Mouse (Mus musculus) intestine, embryonic 16.5 days (tissue): ENCODE data around the gene Rpl9-ps1. TPM values are rescaled to one million over a fixed set of nuclear protein-coding genes. Genes with fewer than 3 reads are reported as not detected.

ENCODE experiments used
- ATAC-seq: fragments of 200-750 bp; cut with Nextera tagmentation; 2 replicates; pipeline ENCODE4 v1.8.0; 2017; ENCODE audit warnings: moderate TSS enrichment, moderate library complexity
- H3K27ac ChIP-seq: fragments of 300-500 bp; sonication (generic); 2 replicates; pipeline ENCODE4 v1.5.1; 2014; ENCODE audit warnings: mild to moderate bottlenecking, low read length
- H3K27me3 ChIP-seq: fragments of 300-500 bp; sonication (generic); replicated peaks from 2 replicates; pipeline ENCODE4 v1.6.1; 2014; ENCODE audit warnings: low read length, control low read depth, mixed read lengths; ENCODE audit not compliant: control insufficient read depth, insufficient read depth
- H3K36me3 ChIP-seq: fragments of 300-500 bp; sonication (generic); 2 replicates; pipeline ENCODE4 v1.6.1; 2014; ENCODE audit warnings: low read length, control low read depth; ENCODE audit not compliant: control insufficient read depth, insufficient read depth
- H3K4me1 ChIP-seq: fragments of 300-500 bp; sonication (generic); 2 replicates; pipeline ENCODE4 v1.6.1; 2014; ENCODE audit warnings: low read length, control low read depth, mixed read lengths; ENCODE audit not compliant: control insufficient read depth, insufficient read depth
- H3K4me2 ChIP-seq: fragments of 300-500 bp; sonication (generic); 2 replicates; pipeline ENCODE4 v1.6.1; 2014; ENCODE audit warnings: low read depth, low read length, control low read depth
- H3K4me3 ChIP-seq: fragments of 300-500 bp; sonication (generic); 2 replicates; pipeline ENCODE4 v1.5.1; 2014; ENCODE audit warnings: mild to moderate bottlenecking, low read length
- H3K9ac ChIP-seq: fragments of 300-500 bp; sonication (generic); 2 replicates; pipeline ENCODE4 v1.6.1; 2014; ENCODE audit warnings: low read depth, low read length
- H3K9me3 ChIP-seq: fragments of 300-500 bp; sonication (generic); 2 replicates; pipeline ENCODE4 v1.6.1; 2016; ENCODE audit warnings: low read length, control low read depth; ENCODE audit not compliant: control insufficient read depth
- WGBS: fragments of 180-500 bp; shearing (Covaris S2); extraction: QIAGEN DNeasy Blood & Tissue Kit; methylation state at CpG from one replicate; pipeline ENCODE4 v1.1.7; 2014; 5-methylcytosine and 5-hydroxymethylcytosine counted together
- polyA plus RNA-seq: library from polyadenylated mRNA; unstranded; fragments of >200 nt; fragmentation: Nextera tagmentation; extraction: Ambion mirVana; gene quantifications from 2 replicates; pipeline ENCODE4 v1.2.1, GENCODE M21; 2015

Gene Rpl9-ps1
- polyA plus RNA-seq, 1 experiment from 2014 or later, result not detected

DNA sequence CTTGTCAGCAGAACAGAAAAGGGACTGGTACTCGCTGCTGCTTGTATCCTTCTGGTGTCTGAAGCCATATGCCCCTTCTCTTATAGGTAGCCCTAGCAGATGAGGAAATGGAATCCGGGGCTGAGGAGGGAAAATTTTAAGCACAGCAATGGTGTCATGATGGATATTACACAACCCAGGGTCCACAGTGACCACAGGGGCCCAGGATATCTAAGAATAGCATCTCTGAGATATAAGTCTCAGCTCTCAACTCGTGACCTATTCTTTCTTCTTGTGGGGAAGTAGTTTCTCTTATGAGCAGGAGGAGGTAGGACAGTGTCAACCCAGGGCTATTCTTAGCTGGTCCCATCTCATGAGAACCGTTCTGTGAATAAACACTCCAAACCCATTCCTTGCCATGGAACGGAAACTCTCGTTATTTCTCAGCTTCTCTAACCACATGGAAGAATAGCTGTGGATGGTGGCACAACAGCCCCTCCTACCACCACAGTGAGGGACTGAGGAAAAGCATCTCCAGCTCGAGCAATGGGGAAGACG, 4.0 kb upstream of the Rpl9-ps1 start, which contains the start of gene Ccl3:
Gene Ccl3 (minus strand): TSS at position 51 of the 537 bp plus-strand sequence.
- ATAC-seq, result no peak
- no peak within 1 kb of the TSS for H3K9ac ChIP-seq
- no peak within 1 kb of the TSS for H3K4me2 ChIP-seq
- no peak within 1 kb of the TSS for H3K27ac ChIP-seq
- no peaks in the 10 kb centered on the region for H3K4me1 ChIP-seq
- H3K4me3 ChIP-seq, result no peak within 1 kb of the TSS
- 80% methylated on average over 8 of the region's 8 CpGs for WGBS
- H3K9me3 ChIP-seq, result no peaks in the 10 kb centered on the region
- no peaks in the 10 kb centered on the region for H3K36me3 ChIP-seq
- H3K27me3 ChIP-seq, result no peaks in the 10 kb centered on the region

DNA sequence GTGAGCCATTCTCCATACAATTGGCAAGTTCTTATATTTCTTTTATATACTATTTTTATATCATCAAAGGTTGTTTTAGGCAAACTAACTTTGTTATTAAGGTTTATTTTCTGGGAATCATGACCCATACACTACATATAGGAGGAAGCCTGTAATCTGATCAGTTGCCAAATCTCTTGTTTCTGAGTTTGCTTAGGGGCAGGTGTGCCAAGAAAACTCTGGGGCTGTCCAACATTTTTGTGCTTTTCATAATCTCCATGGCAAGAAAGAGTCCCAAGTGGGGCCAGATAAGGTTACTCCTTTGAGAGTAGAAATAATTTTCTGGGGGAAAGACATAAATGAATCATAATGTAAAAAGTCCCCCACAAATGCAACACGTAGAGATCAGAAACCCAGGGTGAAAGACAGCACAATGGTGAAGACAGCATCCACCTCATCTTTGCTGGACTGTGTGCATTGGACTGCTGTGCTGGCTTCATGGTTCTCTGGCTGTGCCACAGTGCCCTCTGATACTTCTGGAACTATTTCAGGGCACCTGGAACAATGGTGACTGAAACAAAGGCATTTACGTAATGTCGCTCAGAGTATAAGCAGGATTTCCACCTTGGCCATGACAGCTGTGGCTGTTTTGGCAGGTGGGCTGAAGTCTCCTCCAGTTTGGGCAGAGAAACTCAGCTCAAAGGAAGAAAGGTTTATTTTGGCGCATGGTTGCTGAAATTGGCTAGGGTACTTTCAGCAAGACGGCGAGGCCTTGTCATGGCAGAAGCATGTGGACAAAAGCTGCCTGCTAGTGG, 1.1 kb upstream of the Rpl9-ps1 start:
- ATAC-seq, result no peak
- 94% methylated on average over 6 of the region's 6 CpGs for WGBS
- no peak overlapping the region for H3K27ac ChIP-seq
- no peaks in the 10 kb centered on the region for H3K9me3 ChIP-seq
- no peak overlapping the region for H3K4me2 ChIP-seq
- no peak overlapping the region for H3K4me3 ChIP-seq
- H3K9ac ChIP-seq, result no peak overlapping the region
- no peaks in the 10 kb centered on the region for H3K27me3 ChIP-seq
- no peaks in the 10 kb centered on the region for H3K4me1 ChIP-seq
- H3K36me3 ChIP-seq, result no peaks in the 10 kb centered on the region

DNA sequence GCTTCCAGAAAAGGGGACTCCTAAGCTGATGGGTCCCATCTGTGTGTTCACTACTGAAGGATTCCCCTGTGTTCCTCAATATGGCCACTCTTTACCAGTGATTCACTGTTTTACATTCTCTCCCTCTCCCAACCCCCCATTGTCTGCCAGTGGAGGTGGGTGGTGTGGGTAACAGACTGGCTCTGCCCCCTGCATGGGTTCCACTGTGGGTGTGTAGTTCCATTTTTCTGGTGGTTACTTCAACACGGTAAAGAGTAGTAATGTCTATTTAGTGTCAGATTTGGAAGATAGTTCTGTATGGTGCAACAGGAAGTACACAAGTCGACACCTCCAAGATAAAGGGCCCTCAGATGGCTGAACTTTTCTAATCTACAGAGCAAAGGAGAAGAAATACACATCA, 4.2 kb downstream of the Rpl9-ps1 start:
- Histone ChIP-seq H3K4me3 (no peak overlapping the region), H3K9ac (no peak overlapping the region), H3K4me2 (no peak overlapping the region), H3K27me3 (no peaks in the 10 kb centered on the region), H3K36me3 (no peaks in the 10 kb centered on the region), H3K9me3 (no peaks in the 10 kb centered on the region), H3K27ac (no peak overlapping the region), H3K4me1 (no peaks in the 10 kb centered on the region)
- WGBS, result 60% methylated on average over 2 of the region's 2 CpGs
- ATAC-seq, result no peak

DNA sequence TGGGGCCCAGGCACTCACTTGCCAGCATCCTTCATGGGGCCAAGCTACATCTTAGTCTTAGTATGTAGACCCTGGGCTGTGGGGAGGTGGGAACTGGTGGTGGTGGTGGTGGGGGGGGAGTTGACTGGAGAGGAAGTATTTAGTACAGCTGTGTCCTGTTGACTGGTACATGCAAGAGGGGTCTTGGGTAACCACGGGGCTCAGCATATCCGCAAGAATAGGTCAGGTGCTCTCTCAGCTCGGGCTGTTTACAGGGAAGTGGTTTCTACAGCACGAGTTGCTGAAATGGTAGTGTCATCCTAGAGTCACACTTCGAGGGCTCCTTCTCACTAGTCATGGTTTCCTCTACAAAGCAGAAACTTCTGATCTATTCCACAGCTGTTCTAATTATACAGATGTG, 5.3 kb downstream of the Rpl9-ps1 start:
- Histone ChIP-seq H3K4me1 (no peaks in the 10 kb centered on the region), H3K36me3 (no peaks in the 10 kb centered on the region), H3K4me3 (no peak overlapping the region), H3K4me2 (no peak overlapping the region), H3K9me3 (no peaks in the 10 kb centered on the region), H3K27ac (no peak overlapping the region), H3K27me3 (no peaks in the 10 kb centered on the region), H3K9ac (no peak overlapping the region)
- 75% methylated on average over 5 of the region's 5 CpGs for WGBS
- ATAC-seq, result no peak

DNA sequence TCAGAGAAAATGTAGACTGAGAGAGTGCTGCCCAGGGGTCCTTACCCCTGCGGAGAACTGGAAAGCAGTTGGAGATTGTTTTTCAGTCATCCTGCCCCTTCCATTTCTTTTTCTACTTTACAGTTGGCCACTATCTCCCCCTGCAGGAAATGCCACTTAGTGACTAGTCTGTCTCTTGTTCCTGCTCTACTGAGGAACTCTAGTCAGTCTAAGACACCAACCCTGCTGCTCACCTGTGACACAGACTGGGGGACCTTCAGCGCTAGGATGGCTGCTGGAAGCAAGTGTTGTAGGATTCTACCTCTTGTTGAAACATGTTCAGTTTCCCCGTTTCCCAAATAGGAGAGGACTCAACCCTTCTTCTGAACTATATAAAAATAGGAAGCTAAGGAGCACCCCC, 5.9 kb downstream of the Rpl9-ps1 start:
- Histone ChIP-seq H3K4me3 (no peak overlapping the region), H3K36me3 (no peaks in the 10 kb centered on the region), H3K27ac (no peak overlapping the region), H3K4me2 (no peak overlapping the region), H3K27me3 (no peaks in the 10 kb centered on the region), H3K9me3 (no peaks in the 10 kb centered on the region), H3K9ac (no peak overlapping the region), H3K4me1 (no peaks in the 10 kb centered on the region)
- WGBS, result 65% methylated on average over 3 of the region's 3 CpGs
- ATAC-seq, result no peak

DNA sequence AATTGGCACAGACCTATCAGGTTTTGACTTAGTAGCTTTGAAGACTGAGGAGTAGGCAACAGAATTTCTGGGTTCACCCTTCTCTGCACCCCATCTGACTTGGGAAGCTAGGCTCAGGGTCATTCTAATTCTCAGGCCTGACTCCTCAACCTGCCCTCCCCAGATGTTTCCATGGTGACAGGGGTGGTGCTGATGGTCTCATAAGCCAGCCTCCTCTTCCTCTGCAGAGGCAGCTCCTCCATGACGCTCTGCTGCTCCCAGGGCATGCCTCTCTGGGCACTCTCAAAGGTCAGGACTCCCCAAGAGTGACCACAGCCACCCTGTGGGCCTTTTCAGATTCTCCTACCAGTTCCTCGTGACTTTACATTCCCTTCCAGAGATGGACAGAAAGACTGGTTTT, 6.5 kb downstream of the Rpl9-ps1 start:
- no peak for ATAC-seq
- Histone ChIP-seq H3K4me2 (no peak overlapping the region), H3K4me3 (no peak overlapping the region), H3K36me3 (no peaks in the 10 kb centered on the region), H3K9me3 (no peaks in the 10 kb centered on the region), H3K27ac (no peak overlapping the region), H3K9ac (no peak overlapping the region), H3K4me1 (no peaks in the 10 kb centered on the region), H3K27me3 (no peaks in the 10 kb centered on the region)
- WGBS, result 55% methylated on average over 2 of the region's 2 CpGs

DNA sequence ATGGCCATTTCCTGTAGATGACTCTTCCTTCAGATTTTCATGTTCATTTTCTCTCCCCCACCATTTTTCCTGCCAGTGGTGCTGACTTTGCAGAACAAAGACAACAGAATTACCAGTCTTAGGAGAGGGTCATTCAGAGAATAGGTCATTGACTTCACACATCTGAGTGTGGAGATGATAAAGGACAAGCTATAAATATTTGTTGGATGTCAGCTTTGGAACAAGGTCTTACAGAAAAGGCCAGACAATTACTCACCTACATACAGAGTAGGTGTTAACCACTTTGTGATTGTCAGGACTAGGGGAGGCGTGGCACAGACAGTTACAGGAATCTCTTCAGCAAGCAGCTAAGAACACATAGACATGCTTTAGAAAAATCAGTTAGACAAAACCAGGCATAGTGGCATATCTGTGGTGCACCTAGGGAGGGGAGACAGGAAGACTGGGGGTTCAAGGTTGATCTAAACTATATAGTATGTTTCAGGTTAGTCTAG, 8.6 kb downstream of the Rpl9-ps1 start:
- WGBS, result 90% methylated on average over 1 of the region's 1 CpGs
- Histone ChIP-seq H3K4me2 (no peak overlapping the region), H3K27ac (no peak overlapping the region), H3K9me3 (no peaks in the 10 kb centered on the region), H3K4me3 (no peak overlapping the region), H3K9ac (no peak overlapping the region), H3K36me3 (no peaks in the 10 kb centered on the region), H3K27me3 (no peaks in the 10 kb centered on the region), H3K4me1 (no peaks in the 10 kb centered on the region)
- ATAC-seq, result no peak

DNA sequence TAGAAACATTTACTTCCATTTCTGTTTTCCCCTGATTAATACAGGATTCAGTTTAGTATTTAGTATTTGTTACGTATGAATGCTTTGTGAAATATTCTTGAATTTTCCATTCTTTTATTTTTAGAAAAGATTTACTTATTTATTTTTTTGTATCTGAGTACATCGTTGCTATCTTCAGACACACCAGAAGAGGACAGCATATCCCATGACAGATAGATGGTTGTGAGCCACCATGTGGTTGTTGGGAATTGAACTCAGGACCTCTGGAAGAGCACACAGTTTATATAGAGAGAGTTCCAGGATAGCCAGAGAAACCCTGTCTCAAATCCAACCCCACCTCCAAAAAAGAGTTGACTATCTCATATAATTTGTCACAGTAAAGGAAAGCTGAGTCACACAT, 10.5 kb downstream of the Rpl9-ps1 start:
- no peaks in the 10 kb centered on the region for H3K36me3 ChIP-seq
- no peak overlapping the region for H3K9ac ChIP-seq
- H3K9me3 ChIP-seq, result no peaks in the 10 kb centered on the region
- no peak overlapping the region for H3K4me2 ChIP-seq
- no peak overlapping the region for H3K27ac ChIP-seq
- H3K27me3 ChIP-seq, result no peaks in the 10 kb centered on the region
- WGBS, result 94% methylated on average over 2 of the region's 2 CpGs
- no peak for ATAC-seq
- no peak overlapping the region for H3K4me3 ChIP-seq
- H3K4me1 ChIP-seq, result no peaks in the 10 kb centered on the region

DNA sequence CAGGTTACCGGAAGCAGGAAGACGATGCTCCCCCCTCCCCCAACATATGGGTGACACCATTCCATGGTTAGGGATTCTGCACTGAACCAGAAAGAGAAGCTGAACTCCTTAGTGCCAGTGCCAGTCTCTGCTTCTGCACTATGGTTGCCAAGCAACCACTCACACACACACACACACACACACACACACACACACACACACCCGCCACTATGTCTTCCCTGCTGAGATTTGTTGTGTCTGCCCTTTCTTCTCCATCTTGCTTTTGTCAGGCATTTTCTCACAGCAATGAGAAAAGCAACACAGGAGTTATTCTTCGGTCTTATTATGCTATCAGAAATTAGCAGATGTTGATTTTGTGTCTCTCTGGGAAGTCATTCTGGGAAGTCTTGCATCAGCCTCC, 11.0 kb downstream of the Rpl9-ps1 start:
- ATAC-seq, result no peak
- Histone ChIP-seq H3K4me1 (no peaks in the 10 kb centered on the region), H3K4me2 (no peak overlapping the region), H3K36me3 (no peaks in the 10 kb centered on the region), H3K9me3 (no peaks in the 10 kb centered on the region), H3K4me3 (no peak overlapping the region), H3K27ac (no peak overlapping the region), H3K9ac (no peak overlapping the region), H3K27me3 (no peaks in the 10 kb centered on the region)
- 65% methylated on average over 4 of the region's 4 CpGs for WGBS
